Mouse (Mus musculus) thymus, adult 2 months (tissue): ENCODE measurements at regions not wholly inside any gene's neighbourhood (a gene's known extent, or its start where the extent isn't known, plus 50 kb on each side); places are given as distances from the start of the nearest gene placed in this dataset.

ENCODE experiments used
- CTCF ChIP-seq: fragments of 200-500 bp; IDR thresholded peaks from 2 replicates; pipeline ENCODE4 v1.5.1; 2012; ENCODE audit warnings: mild to moderate bottlenecking, control low read depth, low read length, moderate library complexity, borderline replicate concordance; ENCODE audit not compliant: control insufficient read depth, poor library complexity, insufficient read depth; ENCODE audit errors: extremely low read depth
- POLR2A ChIP-seq: fragments of 200-500 bp; IDR thresholded peaks from 2 replicates; pipeline ENCODE4 v1.6.1; 2012; ENCODE audit warnings: mild to moderate bottlenecking, low read length, control low read depth, moderate library complexity; ENCODE audit not compliant: control insufficient read depth, poor library complexity, insufficient read depth; ENCODE audit errors: extremely low read depth

DNA sequence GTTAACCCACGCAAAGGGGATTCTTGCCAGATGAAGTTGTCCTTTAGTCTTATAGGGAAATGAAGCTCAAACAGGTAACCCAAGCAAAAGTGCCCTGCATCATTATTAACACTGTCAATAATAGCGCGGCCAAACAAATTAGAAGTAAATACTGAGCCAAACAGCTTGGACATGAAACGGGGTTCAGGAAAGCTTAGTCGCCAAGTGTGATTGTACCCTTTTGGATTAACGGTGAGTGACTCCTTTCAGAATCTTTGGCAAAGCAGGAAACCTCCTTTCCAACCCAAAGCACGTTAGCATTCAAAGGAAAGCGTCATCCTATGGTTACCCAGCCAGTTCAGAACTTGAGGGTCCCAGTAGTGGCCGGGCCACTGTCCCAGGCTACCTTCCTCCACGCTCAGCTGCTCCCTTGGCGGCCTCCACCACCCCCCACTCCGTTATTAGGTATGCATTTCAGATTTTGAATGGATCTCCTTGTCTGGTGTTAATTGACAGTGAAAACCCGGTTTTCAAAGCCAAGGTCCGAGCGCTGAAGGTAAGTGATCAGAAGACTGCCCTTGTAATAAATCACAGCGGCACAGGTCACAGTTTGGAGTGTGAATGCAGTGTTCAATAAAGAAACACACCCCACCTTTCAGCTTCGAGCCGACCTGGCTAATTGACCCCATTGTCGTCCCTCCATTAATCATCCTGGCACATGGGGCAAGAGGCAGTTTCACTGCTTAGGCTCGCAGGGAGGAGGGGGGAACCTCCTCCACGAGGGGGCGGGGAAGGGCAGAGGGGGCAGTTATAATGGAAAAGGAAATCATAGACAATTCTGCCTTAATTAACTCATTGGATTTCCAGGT is 1560.1 kb upstream of the Gulo start:
- TF ChIP-seq POLR2A (no peak), CTCF (no peak)
